Mouse (Mus musculus) bone marrow, adult 2 months (tissue): Measurements from ENCODE around the gene Gsdmc4. TPM values are rescaled to one million over a fixed set of nuclear protein-coding genes. Genes with fewer than 3 reads are reported as not detected.
"Not testable (repeated sequence)": the region's sequence is repeated elsewhere in the genome, so short reads cannot be mapped to it uniquely, and the experiment has no call there.

Source experiments
- H3K27ac ChIP-seq: fragments of 200-500 bp; 2 replicates; pipeline ENCODE4 v1.5.1; 2012; ENCODE audit warnings: low read depth, mild to moderate bottlenecking, control low read depth, inconsistent platforms, low read length; ENCODE audit not compliant: control insufficient read depth, poor library complexity, insufficient read depth
- H3K4me1 ChIP-seq: fragments of 200-500 bp; 2 replicates; pipeline ENCODE4 v1.6.1; 2011; ENCODE audit warnings: low read length; ENCODE audit not compliant: control insufficient read depth, insufficient read depth
- H3K4me3 ChIP-seq: fragments of 200-500 bp; replicated peaks from 2 replicates; pipeline ENCODE3; 2011; ENCODE audit warnings: mild to moderate bottlenecking, low read depth, low read length, control low read depth; ENCODE audit not compliant: control insufficient read depth
- CTCF ChIP-seq: fragments of 200-500 bp; IDR thresholded peaks from 2 replicates; pipeline ENCODE4 v1.5.1; 2011; ENCODE audit warnings: low read length, control low read depth; ENCODE audit not compliant: control insufficient read depth, insufficient read depth
- POLR2A ChIP-seq: fragments of 200-500 bp; IDR thresholded peaks from 2 replicates; pipeline ENCODE4 v1.6.1; 2011; ENCODE audit warnings: low read depth, mild to moderate bottlenecking, control low read depth, low read length, borderline replicate concordance; ENCODE audit not compliant: control insufficient read depth
- WGBS: fragments of 180-500 bp; shearing (Covaris S2); methylation state at CpG from one replicate; pipeline ENCODE4 v1.1.7; 2018; 5-methylcytosine and 5-hydroxymethylcytosine counted together
- polyA plus RNA-seq: library from polyadenylated mRNA; stranded (reverse); fragments of >200 nt; gene quantifications from 2 replicates; pipeline ENCODE4 v1.2.4, GENCODE M21; 2011; ENCODE audit warnings: low replicate concordance; ENCODE audit not compliant: missing spikeins, insufficient read depth, insufficient read length

The Gsdmc4 gene
- not detected in 2 replicates for polyA plus RNA-seq

GRCm38 (mm10) chr15:63912197-63912596 lies at the start of gene Gsdmc4:
Gene Gsdmc4 (minus strand): TSS chr15:63912297.
- 74% methylated on average over 2 of the region's 2 CpGs for WGBS

GRCm38 (mm10) chr15:63960542-63960941 lies 48.4 kb upstream of the Gsdmc4 start:
- 74% methylated on average over 2 of the region's 2 CpGs for WGBS

More at GRCm38 (mm10) chr15:63912197-63912596, at the start of gene Gsdmc4:
- not testable (repeated sequence) for H3K4me1 ChIP-seq, H3K27ac ChIP-seq, H3K4me3 ChIP-seq

GRCm38 (mm10) chr15:63957553-63957952 lies 45.5 kb upstream of the Gsdmc4 start:
- Histone ChIP-seq H3K4me3 (no peak overlapping the region), H3K4me1 (no peaks in the 10 kb centered on the region), H3K27ac (no peak overlapping the region)
- TF ChIP-seq CTCF (no peak), POLR2A (no peak)

More at GRCm38 (mm10) chr15:63960542-63960941, 48.4 kb upstream of the Gsdmc4 start:
- H3K4me1 ChIP-seq: no peaks in the 10 kb centered on the region
- no peak overlapping the region for H3K27ac ChIP-seq
- TF ChIP-seq POLR2A (no peak), CTCF (no peak)
- H3K4me3 ChIP-seq: no peak overlapping the region

- 39% methylated on average over 4 of the region's 4 CpGs for WGBS
These were observed 41.2 kb upstream of the Gsdmc4 start for GRCm38 (mm10) chr15:63953256-63953655.

GRCm38 (mm10) chr15:63941221-63941620 lies 29.1 kb upstream of the Gsdmc4 start:
- Histone ChIP-seq H3K4me3 (no peak overlapping the region), H3K27ac (no peak overlapping the region), H3K4me1 (no peaks in the 10 kb centered on the region)
- WGBS: 91% methylated on average over 1 of the region's 1 CpGs
- TF ChIP-seq POLR2A: no peak
- TF ChIP-seq CTCF: no peak

More at GRCm38 (mm10) chr15:63953256-63953655, 41.2 kb upstream of the Gsdmc4 start:
- no peaks in the 10 kb centered on the region for H3K4me1 ChIP-seq
- TF ChIP-seq POLR2A (no peak), CTCF (no peak)
- H3K27ac ChIP-seq: no peak overlapping the region
- no peak overlapping the region for H3K4me3 ChIP-seq

GRCm38 (mm10) chr15:63932656-63933055 lies 20.6 kb upstream of the Gsdmc4 start:
- no peak overlapping the region for H3K27ac ChIP-seq
- H3K4me1 ChIP-seq: no peaks in the 10 kb centered on the region; the same call in 1 of the 2 replicates
- 87% methylated on average over 1 of the region's 1 CpGs for WGBS
- TF ChIP-seq POLR2A: no peak
- no peak for TF ChIP-seq CTCF
- no peak overlapping the region for H3K4me3 ChIP-seq

GRCm38 (mm10) chr15:63931404-63931803 lies 19.3 kb upstream of the Gsdmc4 start:
- Histone ChIP-seq H3K4me1 (no peaks in the 10 kb centered on the region; the same call in 1 of the 2 replicates), H3K4me3 (no peak overlapping the region), H3K27ac (no peak overlapping the region)
- TF ChIP-seq CTCF: no peak
- no peak for TF ChIP-seq POLR2A
- WGBS: 84% methylated on average over 1 of the region's 1 CpGs

GRCm38 (mm10) chr15:63930107-63931041 lies 18.3 kb upstream of the Gsdmc4 start:
- 81% methylated on average over 18 of the region's 18 CpGs for WGBS
- TF ChIP-seq CTCF: no peak
- no peak for TF ChIP-seq POLR2A
- Histone ChIP-seq H3K27ac (no peak overlapping the region), H3K4me1 (no peaks in the 10 kb centered on the region; the same call in 1 of the 2 replicates), H3K4me3 (no peak overlapping the region)

GRCm38 (mm10) chr15:63926201-63926600 lies 14.1 kb upstream of the Gsdmc4 start:
- 62% methylated on average over 3 of the region's 3 CpGs for WGBS
- no peak overlapping the region for H3K27ac ChIP-seq
- TF ChIP-seq CTCF (no peak), POLR2A (no peak)
- no peaks in the 10 kb centered on the region for H3K4me1 ChIP-seq
- no peak overlapping the region for H3K4me3 ChIP-seq
